Mouse (Mus musculus) erythroblast, embryonic 14.5 days (primary cell): ENCODE measurements around the gene Sema4a.

Experiments
- GATA1 ChIP-seq: IDR thresholded peaks from 2 replicates; pipeline ENCODE4 v1.6.1; 2012; ENCODE audit warnings: low read length, inconsistent platforms, mixed read lengths
- TAL1 ChIP-seq: IDR thresholded peaks from 3 replicates; pipeline ENCODE4 v1.6.1; 2012; ENCODE audit warnings: low read length, inconsistent platforms, mixed read lengths

- TF ChIP-seq GATA1: no peak
- TF ChIP-seq TAL1: no peak
Observed at GRCm38 (mm10) chr3:88503881-88504746, 43.1 kb upstream of the Sema4a start.
